Mouse (Mus musculus): ENCODE measurements at regions not wholly inside any gene's neighbourhood (a gene's known extent, or its start where the extent isn't known, plus 50 kb on each side); places are given as distances from the start of the nearest gene placed in this dataset.

DNA sequence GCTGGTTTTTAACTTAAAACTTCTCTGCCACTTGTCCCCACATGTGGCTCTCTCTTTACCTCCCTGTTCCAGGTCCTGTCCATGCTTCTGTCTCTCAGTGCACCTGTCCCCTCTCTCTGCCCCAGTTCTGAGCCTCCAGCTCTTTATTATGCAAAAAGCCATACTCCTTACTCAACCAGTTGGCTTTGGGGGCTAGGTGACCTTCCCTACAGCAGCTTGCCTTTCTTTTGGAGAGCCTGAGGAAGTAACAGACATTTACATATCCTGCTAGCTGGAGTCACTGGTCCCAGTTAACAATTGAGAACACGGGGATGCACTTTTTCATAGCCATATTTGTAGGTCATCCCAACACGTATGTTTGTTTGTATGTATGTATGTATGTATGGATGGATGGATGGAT lies 130.8 kb downstream of the Bmp7 start:
- Histone ChIP-seq H3K9me3 (ENCODE audit: low read length) (no peaks in the 10 kb centered on the region), H3K4me2 (ENCODE audit: low read depth, low read length) (no peak overlapping the region), H3K9ac (replicated peaks) (no peak overlapping the region), H3K4me1 (ENCODE audit: insufficient read depth) (no peaks in the 10 kb centered on the region), H3K27me3 (ENCODE audit: insufficient read depth, low read length) (no peaks in the 10 kb centered on the region), H3K27ac (ENCODE audit: low read depth) (no peak overlapping the region), H3K36me3 (replicated peaks; ENCODE audit: insufficient read depth, low read length) (no peaks in the 10 kb centered on the region), H3K4me3 (ENCODE audit: low read depth, low read length) (no peak overlapping the region)
- ATAC-seq (no peak), DNase-seq (no peak)
- TF ChIP-seq CTCF (IDR thresholded peaks at IDR 0.05; ENCODE audit: low read depth), result no peak
- WGBS (ENCODE audit: insufficient replicate concordance), result 82% methylated on average over 2 of the region's 2 CpGs

DNA sequence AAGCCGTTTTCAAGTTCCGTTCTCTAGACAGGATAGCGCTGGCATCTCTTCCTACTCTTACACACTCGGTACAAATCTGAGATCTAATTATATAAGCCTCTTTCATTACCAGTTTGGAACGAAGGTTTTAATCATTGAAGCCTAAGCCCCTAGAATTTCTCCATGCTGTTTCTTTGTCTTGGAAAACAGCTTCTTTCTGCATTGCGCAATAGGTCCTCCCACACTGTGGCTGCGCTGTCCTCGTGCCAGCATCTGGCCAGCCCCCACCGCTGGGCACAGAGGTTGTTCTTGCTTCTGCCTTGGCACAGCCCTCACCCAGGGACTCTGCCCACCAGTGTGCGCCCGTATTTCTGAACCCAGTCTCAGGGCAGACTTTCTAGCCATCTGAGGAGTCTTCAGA lies 126.8 kb downstream of the Bmp7 start:
- no peak for DNase-seq
- no peak overlapping the region for H3K27ac ChIP-seq (ENCODE audit: low read depth)
- H3K4me3 ChIP-seq (ENCODE audit: low read depth, low read length), result no peak overlapping the region
- H3K9me3 ChIP-seq (ENCODE audit: low read length), result no peaks in the 10 kb centered on the region
- H3K36me3 ChIP-seq (replicated peaks; ENCODE audit: insufficient read depth, low read length), result no peaks in the 10 kb centered on the region
- H3K4me2 ChIP-seq (ENCODE audit: low read depth, low read length), result no peak overlapping the region
- no peaks in the 10 kb centered on the region for H3K4me1 ChIP-seq (ENCODE audit: insufficient read depth)
- H3K9ac ChIP-seq (replicated peaks), result no peak overlapping the region
- TF ChIP-seq EP300 (IDR thresholded peaks at IDR 0.05; ENCODE audit: low read depth) (no peak), CTCF (IDR thresholded peaks at IDR 0.05; ENCODE audit: low read depth) (no peak)
- WGBS (ENCODE audit: insufficient replicate concordance), result 73% methylated on average over 11 of the region's 11 CpGs
- H3K27me3 ChIP-seq (ENCODE audit: insufficient read depth, low read length), result no peaks in the 10 kb centered on the region
- no peak for ATAC-seq

DNA sequence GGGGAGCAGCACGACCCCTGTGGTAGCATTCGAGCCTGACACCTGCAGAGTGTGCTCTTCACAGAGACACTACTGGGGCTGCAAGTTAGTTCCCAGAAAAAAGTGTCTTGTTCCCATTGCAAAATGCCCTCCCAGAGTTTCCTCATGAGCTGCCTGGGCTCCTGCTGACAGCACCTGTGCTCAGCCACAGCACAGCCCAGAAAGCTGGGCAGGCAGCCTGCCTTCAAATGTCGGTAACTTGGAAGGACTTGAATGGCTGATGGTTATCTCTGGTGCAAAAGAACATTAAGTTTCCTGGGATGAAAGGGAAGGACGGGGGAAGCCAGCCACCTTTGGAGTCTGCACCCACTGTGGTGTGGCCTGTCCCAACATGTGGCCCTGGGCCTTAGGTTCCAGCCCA lies 126.2 kb downstream of the Bmp7 start:
- TF ChIP-seq CTCF (IDR thresholded peaks at IDR 0.05; ENCODE audit: low read depth), result no peak
- no peak for TF ChIP-seq EP300 (IDR thresholded peaks at IDR 0.05; ENCODE audit: low read depth)
- Histone ChIP-seq H3K9ac (replicated peaks) (no peak overlapping the region), H3K36me3 (replicated peaks; ENCODE audit: insufficient read depth, low read length) (no peaks in the 10 kb centered on the region), H3K4me2 (ENCODE audit: low read depth, low read length) (no peak overlapping the region), H3K27ac (ENCODE audit: low read depth) (no peak overlapping the region), H3K27me3 (ENCODE audit: insufficient read depth, low read length) (no peaks in the 10 kb centered on the region), H3K4me3 (ENCODE audit: low read depth, low read length) (no peak overlapping the region), H3K4me1 (ENCODE audit: insufficient read depth) (no peaks in the 10 kb centered on the region), H3K9me3 (ENCODE audit: low read length) (no peaks in the 10 kb centered on the region)
- no peak for DNase-seq
- WGBS (ENCODE audit: insufficient replicate concordance), result 42% methylated on average over 4 of the region's 4 CpGs
- ATAC-seq, result no peak

DNA sequence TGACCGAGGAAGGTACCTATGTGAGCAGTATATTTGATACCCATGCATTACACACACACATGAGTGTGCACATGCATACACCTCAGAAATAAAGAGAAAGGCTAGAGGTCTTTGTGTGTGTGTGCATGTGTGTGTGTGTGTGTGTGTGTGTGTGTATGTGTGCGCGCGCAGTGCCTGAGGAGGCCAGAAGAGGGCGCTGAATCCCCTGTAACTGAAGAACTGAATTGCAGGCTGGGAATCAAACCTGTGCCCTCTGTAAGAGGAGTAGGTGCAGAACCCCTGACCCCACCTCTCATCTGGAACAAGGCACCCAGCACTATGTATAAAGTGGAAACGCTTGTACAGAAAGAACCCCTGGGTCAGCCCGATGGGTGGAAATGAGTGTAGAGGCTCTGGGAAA lies 125.0 kb downstream of the Bmp7 start:
- no peaks in the 10 kb centered on the region for H3K9me3 ChIP-seq (ENCODE audit: low read length)
- no peaks in the 10 kb centered on the region for H3K36me3 ChIP-seq (replicated peaks; ENCODE audit: insufficient read depth, low read length)
- 94% methylated on average over 7 of the region's 7 CpGs for WGBS (ENCODE audit: insufficient replicate concordance)
- H3K4me2 ChIP-seq (ENCODE audit: low read depth, low read length), result no peak overlapping the region
- H3K4me1 ChIP-seq (ENCODE audit: insufficient read depth), result no peaks in the 10 kb centered on the region
- no peak overlapping the region for H3K9ac ChIP-seq (replicated peaks)
- no peak overlapping the region for H3K27ac ChIP-seq (ENCODE audit: low read depth)
- DNase-seq, result no peak
- no peak overlapping the region for H3K4me3 ChIP-seq (ENCODE audit: low read depth, low read length)
- no peak for ATAC-seq
- no peaks in the 10 kb centered on the region for H3K27me3 ChIP-seq (ENCODE audit: insufficient read depth, low read length)
- TF ChIP-seq CTCF (IDR thresholded peaks at IDR 0.05; ENCODE audit: low read depth), result no peak
- TF ChIP-seq EP300 (IDR thresholded peaks at IDR 0.05; ENCODE audit: low read depth), result no peak

DNA sequence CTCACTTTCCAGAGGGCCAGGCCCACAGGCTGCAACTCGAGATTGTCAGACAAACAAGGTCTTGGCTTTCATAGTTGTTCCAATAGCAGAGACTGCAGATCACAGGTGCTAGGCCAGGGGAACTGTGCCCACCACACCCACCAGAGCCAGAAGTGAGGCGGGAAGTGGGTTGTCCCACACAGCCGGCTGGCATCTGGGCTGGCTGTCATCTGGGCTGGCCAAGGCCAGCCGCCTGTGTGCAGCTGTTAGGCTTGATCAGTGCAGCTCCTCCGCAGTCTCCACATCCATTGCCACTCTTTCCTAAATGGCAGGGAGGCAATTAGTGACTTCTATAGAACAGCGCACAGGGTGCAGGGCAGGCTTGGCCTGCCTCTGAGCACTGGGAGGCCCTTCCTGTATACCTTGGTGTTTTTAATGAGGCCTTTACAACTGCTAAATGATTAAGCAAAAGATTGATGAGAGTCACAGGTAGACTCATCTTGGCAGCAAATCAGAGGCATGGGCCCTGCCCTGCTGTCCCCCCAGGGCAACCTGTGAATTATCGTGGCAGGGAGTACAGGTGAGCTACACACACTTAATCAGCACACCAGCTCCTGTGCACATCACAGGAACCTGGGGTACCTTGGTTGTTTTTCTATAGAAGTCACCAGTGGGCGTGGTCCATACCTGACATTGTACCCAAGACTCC lies 122.9 kb downstream of the Bmp7 start:
- Histone ChIP-seq H3K4me3 (ENCODE audit: low read depth, low read length) (no peak overlapping the region), H3K9ac (replicated peaks) (no peak overlapping the region), H3K36me3 (replicated peaks; ENCODE audit: insufficient read depth, low read length) (no peaks in the 10 kb centered on the region), H3K4me1 (ENCODE audit: insufficient read depth) (no peaks in the 10 kb centered on the region), H3K27ac (ENCODE audit: low read depth) (no peak overlapping the region), H3K9me3 (ENCODE audit: low read length) (no peaks in the 10 kb centered on the region), H3K27me3 (ENCODE audit: insufficient read depth, low read length) (no peaks in the 10 kb centered on the region), H3K4me2 (ENCODE audit: low read depth, low read length) (no peak overlapping the region)
- DNase-seq, result no peak
- no peak for ATAC-seq
- TF ChIP-seq EP300 (IDR thresholded peaks at IDR 0.05; ENCODE audit: low read depth) (no peak), CTCF (IDR thresholded peaks at IDR 0.05; ENCODE audit: low read depth) (no peak)
- WGBS (ENCODE audit: insufficient replicate concordance), result 56% methylated on average over 8 of the region's 8 CpGs

All from liver, postnatal 0 days (tissue).